Mouse (Mus musculus) CH12.LX (cell line): Measurements from ENCODE around the gene Klra10. TPM values are rescaled to one million over a fixed set of nuclear protein-coding genes. Genes with fewer than 3 reads are reported as not detected.
"Not testable (repeated sequence)": the region's sequence is repeated elsewhere in the genome, so short reads cannot be mapped to it uniquely, and the experiment has no call there.

Experiments used
- DNase-seq: peaks from one replicate; pipeline ENCODE4 v3.0.0-alpha.2; 2013; ENCODE audit errors: extremely low read depth
- H3K27ac ChIP-seq: 2 replicates; pipeline ENCODE4 v1.5.1; 2012; ENCODE audit warnings: low read depth, mild to moderate bottlenecking, control low read depth, moderate library complexity; ENCODE audit not compliant: insufficient read depth
- H3K27me3 ChIP-seq: replicated peaks from 2 replicates; pipeline ENCODE3; 2012; ENCODE audit warnings: inconsistent platforms
- H3K36me3 ChIP-seq, 2 experiments: replicated peaks in 1 of 2; 2 replicates each; pipeline versions ENCODE3 to v1.6.1; 2012; ENCODE audit warnings: inconsistent platforms in 1 of 2, low read length in 1 of 2, mild to moderate bottlenecking in 1 of 2, mixed read lengths in 1 of 2, moderate library complexity in 1 of 2; ENCODE audit not compliant: control insufficient read depth in 1 of 2, insufficient read depth in 1 of 2
- H3K4me1 ChIP-seq, 2 experiments: 2 replicates each; pipeline ENCODE4 v1.6.1; 2012; ENCODE audit warnings: inconsistent platforms in 1 of 2, moderate library complexity in 1 of 2; ENCODE audit not compliant: insufficient read depth in 2 of 2, control insufficient read depth in 1 of 2
- H3K4me2 ChIP-seq: 2 replicates; pipeline ENCODE4 v1.6.1; 2012; ENCODE audit warnings: low read depth, mild to moderate bottlenecking, control low read depth; ENCODE audit not compliant: poor library complexity, insufficient read depth, severe bottlenecking
- H3K4me3 ChIP-seq, 3 experiments: fragments of 150-350 bp in 1 of 3; sonication (generic) in 1 of 3; replicated peaks in 1 of 3; 2 replicates each; pipeline versions ENCODE3 to v1.5.1; 2011 to 2012; ENCODE audit warnings: low read depth in 2 of 3, low read length in 2 of 3, mild to moderate bottlenecking in 2 of 3, moderate library complexity in 2 of 3, control low read depth in 1 of 3, improper control_type of control experiment in 1 of 3, inconsistent platforms in 1 of 3, mixed read lengths in 1 of 3; ENCODE audit not compliant: poor library complexity in 1 of 3
- H3K79me2 ChIP-seq: replicated peaks from 2 replicates; pipeline ENCODE4 v1.6.1; 2012; ENCODE audit warnings: mild to moderate bottlenecking, moderate library complexity; ENCODE audit not compliant: control insufficient read depth, poor library complexity, insufficient read depth, severe bottlenecking; ENCODE audit errors: extremely low read depth
- H3K9ac ChIP-seq: 2 replicates; pipeline ENCODE4 v1.6.1; 2012; ENCODE audit warnings: low read depth, mild to moderate bottlenecking, control low read depth, moderate library complexity; ENCODE audit not compliant: insufficient read depth
- H3K9me3 ChIP-seq: replicated peaks from 2 replicates; pipeline ENCODE3; 2012; ENCODE audit warnings: low read length, inconsistent platforms, mixed read lengths
- CTCF ChIP-seq, 2 experiments: IDR thresholded peaks in 1 of 2; conservative IDR thresholded peaks in 1 of 2; 2 replicates each; pipeline ENCODE4 v1.5.1; 2011 to 2012; ENCODE audit warnings: low read depth in 2 of 2, low read length in 2 of 2, improper control_type of control experiment in 1 of 2, inconsistent platforms in 1 of 2, mild to moderate bottlenecking in 1 of 2, moderate library complexity in 1 of 2
- ELF1 ChIP-seq: IDR thresholded peaks from 2 replicates; pipeline ENCODE4 v1.6.1; 2014; ENCODE audit warnings: low read depth, mild to moderate bottlenecking, inconsistent platforms, low read length, improper control_type of control experiment
- ETS1 ChIP-seq: conservative IDR thresholded peaks from 2 replicates; pipeline ENCODE4 v1.6.1; 2012; ENCODE audit warnings: low read depth, mild to moderate bottlenecking, inconsistent platforms, low read length, improper control_type of control experiment, moderate library complexity
- IRF4 ChIP-seq: IDR thresholded peaks from 2 replicates; pipeline ENCODE4 v1.6.1; 2014; ENCODE audit warnings: low read depth, mild to moderate bottlenecking, inconsistent platforms, low read length, improper control_type of control experiment
- JUN ChIP-seq: IDR thresholded peaks from 2 replicates; pipeline ENCODE4 v1.6.1; 2011; ENCODE audit warnings: low read depth, mild to moderate bottlenecking, low read length, improper control_type of control experiment, moderate library complexity; ENCODE audit not compliant: insufficient read depth
- KAT2A ChIP-seq: IDR thresholded peaks from 2 replicates; pipeline ENCODE4 v1.6.1; 2012; ENCODE audit warnings: low read length, improper control_type of control experiment, inconsistent platforms; ENCODE audit not compliant: insufficient replicate concordance
- MEF2A ChIP-seq: IDR thresholded peaks from 2 replicates; pipeline ENCODE4 v1.6.1; 2014; ENCODE audit warnings: low read depth, mild to moderate bottlenecking, inconsistent platforms, low read length, improper control_type of control experiment, borderline replicate concordance
- NELFE ChIP-seq: IDR thresholded peaks from 2 replicates; pipeline ENCODE4 v1.6.1; 2011; ENCODE audit warnings: low read depth, low read length, improper control_type of control experiment
- POLR2A ChIP-seq: IDR thresholded peaks from 2 replicates; pipeline ENCODE4 v1.6.1; 2011; ENCODE audit warnings: low read depth, mild to moderate bottlenecking, improper control_type of control experiment, low read length
- SIN3A ChIP-seq: IDR thresholded peaks from 2 replicates; pipeline ENCODE4 v1.6.1; 2012; ENCODE audit warnings: low read length, improper control_type of control experiment, inconsistent platforms
- ZC3H11A ChIP-seq: IDR thresholded peaks from 2 replicates; pipeline ENCODE4 v1.6.1; 2012; ENCODE audit warnings: low read depth, mild to moderate bottlenecking, inconsistent platforms, low read length, improper control_type of control experiment
- dilution Hi-C: fragments of 300-500 bp; cut with MboI; formaldehyde crosslinking; loops from 2 replicates; pipeline ENCODE4 v1.14.3; 2020; ENCODE audit warnings: low sequenced_read_pairs; ENCODE audit not compliant: extremely low pct_unique_long_range_greater_than_20kb, extremely low pct_ligation_motif_present
- in situ Hi-C: fragments of 300-500 bp; cut with MboI; formaldehyde crosslinking; loops from 3 replicates; pipeline ENCODE4 v1.14.3; 2019; ENCODE audit warnings: low sequenced_read_pairs, low pct_ligation_motif_present, low pct_unique_long_range_greater_than_20kb, mixed read lengths
- polyA plus RNA-seq: library from polyadenylated mRNA; unstranded; fragments of >175 nt; gene quantifications from 2 replicates; pipeline ENCODE4 v1.2.1, GENCODE M21; 2012; ENCODE audit warnings: low read depth; ENCODE audit not compliant: insufficient read length
- total RNA-seq, 2 experiments: library from RNA; depleted of rRNA; stranded (reverse); fragments of 300-350 nt in 1 of 2; fragments of >200 nt in 1 of 2; gene quantifications; 2 replicates each; pipeline ENCODE4 v1.2.3; 2012 to 2014

Klra10 gene
- total RNA-seq (2012; rRNA removed) (not detected in 2 replicates), total RNA-seq (2014; rRNA removed) (not detected in 2 replicates), polyA plus RNA-seq (not detected in 2 replicates)

DNA sequence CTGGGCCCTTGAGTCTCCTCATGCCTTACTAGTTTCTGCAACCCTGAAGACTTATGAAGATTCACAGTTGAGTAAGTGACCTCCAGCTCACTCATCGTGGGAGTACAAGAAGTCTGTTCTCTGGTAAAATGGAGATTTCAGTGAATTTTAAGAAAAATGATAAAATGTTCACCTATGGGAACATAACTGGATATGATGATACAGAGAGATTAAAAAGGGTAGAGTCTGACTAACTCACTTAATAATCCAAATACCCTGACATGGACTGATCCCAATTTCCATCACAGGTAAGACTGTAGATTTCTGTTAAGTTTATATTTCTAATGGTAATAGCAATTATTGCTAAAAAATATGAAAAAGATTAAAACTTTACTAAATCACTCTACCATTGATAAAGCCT is at the start of gene Klra10:
Klra10 (minus strand) TSS at position 101 of the 400 bp plus-strand sequence.
- H3K4me1 ChIP-seq, H3K4me2 ChIP-seq, H3K9me3 ChIP-seq, dilution Hi-C loops, H3K27ac ChIP-seq, H3K4me3 ChIP-seq, in situ Hi-C loops, H3K27me3 ChIP-seq, H3K9ac ChIP-seq, H3K36me3 ChIP-seq, DNase-seq, H3K79me2 ChIP-seq: not testable (repeated sequence)

DNA sequence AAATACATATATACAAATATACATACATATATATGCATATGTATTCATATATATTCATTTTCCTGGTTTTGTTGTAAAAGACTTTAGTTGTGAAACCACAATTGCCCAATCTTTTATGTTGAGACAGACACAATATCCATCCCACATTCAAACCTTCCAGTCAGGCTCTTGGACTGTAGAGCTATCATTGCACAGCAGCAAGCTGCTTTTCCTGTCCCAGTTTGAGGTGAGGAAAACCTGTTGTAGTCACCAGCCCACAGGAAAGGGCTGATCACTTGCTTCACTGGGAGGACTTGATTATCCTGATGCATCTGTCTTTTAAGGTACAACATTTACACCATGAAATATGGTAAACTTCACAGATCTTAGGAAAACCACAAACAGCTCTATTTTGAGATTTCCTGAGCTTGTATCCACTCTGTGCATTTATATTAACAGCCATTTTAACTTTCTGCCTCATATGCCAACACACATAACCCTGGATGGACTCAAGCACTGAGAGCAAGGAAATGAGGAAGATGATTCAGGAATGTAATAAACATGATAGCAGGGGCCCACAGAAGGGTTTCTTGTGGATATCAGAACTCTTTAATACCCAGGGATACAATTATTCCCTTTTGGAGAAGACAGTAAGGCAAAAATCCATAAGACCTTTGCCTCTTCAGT is 6.4 kb upstream of the Klra10 start:
- Histone ChIP-seq H3K27me3 (no peaks in the 10 kb centered on the region), H3K9ac (no peak overlapping the region), H3K36me3 (no peaks in the 10 kb centered on the region), H3K4me1 (no peaks in the 10 kb centered on the region), H3K4me3 (no peak overlapping the region), H3K27ac (no peak overlapping the region), H3K79me2 (no peaks in the 10 kb centered on the region), H3K4me2 (no peak overlapping the region), H3K9me3 (no peaks in the 10 kb centered on the region)
- in situ Hi-C loops: no loop called here
- no peak for DNase-seq
- dilution Hi-C loops: no loop called here
- no peak for TF ChIP-seq IRF4
- TF ChIP-seq KAT2A: no peak
- no peak for TF ChIP-seq NELFE
- no peak for TF ChIP-seq ELF1
- TF ChIP-seq ZC3H11A: no peak
- TF ChIP-seq ETS1: no peak

DNA sequence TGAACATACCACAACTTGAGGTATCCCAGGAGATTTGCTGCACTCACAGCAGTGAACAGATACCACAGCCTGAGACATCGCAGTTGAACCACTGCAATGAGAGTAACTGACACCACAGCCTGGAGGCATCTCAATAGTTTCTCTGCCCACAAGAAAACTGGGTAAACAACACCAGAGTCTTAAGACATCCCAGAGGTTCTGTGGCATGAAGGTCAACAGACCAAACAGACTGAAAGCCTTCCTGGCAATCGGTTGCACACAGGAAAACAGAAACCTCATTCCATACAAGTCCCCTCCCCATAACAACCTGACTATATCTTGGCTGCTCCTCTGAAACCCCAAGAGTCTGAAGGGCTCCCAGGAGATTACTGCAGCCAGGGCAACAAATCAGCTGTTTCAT is 26.4 kb downstream of the Klra10 start:
- no peak overlapping the region for H3K4me2 ChIP-seq
- H3K4me3 ChIP-seq: no peak overlapping the region
- no peaks in the 10 kb centered on the region for H3K27me3 ChIP-seq
- H3K4me1 ChIP-seq: no peaks in the 10 kb centered on the region
- H3K9ac ChIP-seq: no peak overlapping the region
- in situ Hi-C loops (no loop called here), dilution Hi-C loops (no loop called here)
- H3K9me3 ChIP-seq: no peaks in the 10 kb centered on the region
- no peaks in the 10 kb centered on the region for H3K79me2 ChIP-seq
- no peak overlapping the region for H3K27ac ChIP-seq
- no peak for TF ChIP-seq CTCF (conservative IDR thresholded peaks at IDR 0.05 in 1 of 2, IDR thresholded peaks at IDR 0.05 in 1 of 2; ENCODE audit: low read depth in 2 of 2, low read length in 2 of 2)
- TF ChIP-seq JUN: no peak
- TF ChIP-seq MEF2A: no peak
- TF ChIP-seq POLR2A: no peak
- no peak for TF ChIP-seq SIN3A
- no peak for DNase-seq
- no peaks in the 10 kb centered on the region for H3K36me3 ChIP-seq
